Mouse (Mus musculus) gastrocnemius, postnatal 36 days (tissue): Measurements from ENCODE around the gene Brdt. TPM values are rescaled to one million over a fixed set of nuclear protein-coding genes. Genes with fewer than 3 reads are reported as not detected.

Experiments
- DNase-seq, 2 experiments: peaks; one replicate each; pipeline ENCODE4 v3.0.0; 2022
- intact Hi-C: fragments of 180-260 bp; cut with DNase I; formaldehyde crosslinking; loops from one replicate; pipeline ENCODE4 v1.15.1; 2025
- long read RNA-seq, 2 experiments: library from polyadenylated mRNA; stranded (forward); transcript quantifications; one replicate each; pipeline ENCODE4 v2.0.0; 2021
- total RNA-seq, 2 experiments: library from RNA; stranded (reverse); gene quantifications; 2 replicates each; pipeline ENCODE4 v1.2.3; 2021

Gene Brdt
- 1 to 10 TPM; 1.9 to 2.3 TPM for total RNA-seq
- long read RNA-seq, experiment 1, result 0 reads
- long read RNA-seq, experiment 2, partial matches to known transcripts, result 0 of 1 reads
- long read RNA-seq, experiment 2, other reads (novel, unspliced or antisense), result 1 of 1 reads

DNA sequence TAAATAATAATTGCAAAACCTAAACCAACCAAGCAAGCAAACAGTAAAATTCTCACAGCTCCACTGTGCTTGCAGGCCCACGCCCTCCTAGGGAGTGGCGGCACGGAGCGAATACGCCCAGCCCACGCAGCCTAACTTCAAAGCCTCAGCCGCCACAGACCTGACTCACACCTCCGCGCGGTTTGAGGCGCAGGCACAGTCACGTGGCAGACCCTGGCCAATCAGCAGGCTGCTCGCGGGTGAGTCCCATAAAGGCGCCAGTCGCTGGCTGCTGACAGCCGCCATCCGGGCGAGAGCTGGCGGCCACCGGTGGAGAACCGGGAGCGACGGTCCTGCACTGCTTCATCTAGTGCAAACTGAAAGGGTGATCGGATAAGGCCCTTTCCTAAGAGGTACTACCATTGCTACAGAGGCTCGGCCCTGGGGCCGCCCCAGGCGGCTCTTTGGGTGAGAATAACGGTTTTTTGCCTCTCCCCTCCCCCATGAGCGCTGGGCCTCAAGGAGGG lies at the start of gene Brdt:
TSS of gene Brdt (plus strand) at position 244 of the 506 bp plus-strand sequence.
- DNase-seq, result no peak
- intact Hi-C loops, result no loop called here

- no peak for DNase-seq
- intact Hi-C loops, result no loop called here
Observed at GRCm38 (mm10) chr5:107282561-107283307, 48.2 kb upstream of the Brdt start.

DNA sequence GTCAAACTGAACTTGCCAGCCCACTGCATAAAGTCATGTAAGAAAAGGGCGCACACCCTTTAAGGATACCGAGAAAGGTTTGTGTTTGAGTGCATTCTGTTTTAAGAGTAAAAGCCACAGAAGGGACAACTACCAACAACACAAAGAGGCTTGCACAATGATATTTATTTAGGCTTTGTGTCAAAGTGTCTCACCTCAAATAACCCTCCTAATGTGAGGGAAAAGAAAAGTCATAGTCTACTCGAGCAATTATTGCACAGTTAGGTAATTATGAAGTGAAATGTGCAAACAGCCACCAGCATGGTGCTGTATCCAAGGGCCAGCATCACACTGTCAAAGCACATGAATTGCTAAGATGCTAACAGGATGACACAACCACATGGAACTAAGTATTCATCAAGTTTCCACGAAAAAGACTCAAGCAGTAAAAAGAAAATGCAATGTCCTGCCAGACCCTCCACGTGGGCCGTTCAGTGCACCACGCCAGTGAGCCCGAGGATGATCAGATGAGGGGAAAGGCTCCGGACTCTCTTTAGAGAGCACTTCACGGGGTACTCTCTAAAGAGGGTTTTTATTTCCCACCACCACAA lies 46.9 kb upstream of the Brdt start:
- intact Hi-C loops, result no loop called here
- peak in 1 of 2 experiments; percentile 51 for DNase-seq

DNA sequence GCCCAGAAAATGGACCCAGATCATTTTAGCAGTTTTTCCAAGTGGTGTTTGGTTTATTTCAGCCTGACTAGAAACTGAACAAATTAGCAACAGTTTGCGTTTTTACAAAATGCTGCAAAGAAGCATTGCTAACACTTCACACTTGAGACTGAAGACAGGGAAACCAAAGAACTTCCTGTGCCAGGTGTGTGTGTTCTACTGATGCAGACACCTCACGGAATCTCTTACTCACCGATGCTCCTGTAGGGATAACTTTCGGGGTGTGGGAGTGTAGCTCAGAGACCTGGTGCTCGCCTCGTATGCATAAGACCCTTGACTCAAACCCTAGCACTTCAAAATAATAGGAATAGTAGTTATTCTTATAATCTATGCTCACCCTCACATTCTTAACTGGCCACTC lies 45.4 kb upstream of the Brdt start:
- intact Hi-C loops, result loop anchor here (5.0 kb wide), 1 partner anchor 118 kb away; no protein-coding TSS in a partner anchor

GRCm38 (mm10) chr5:107287254-107287907 lies 43.6 kb upstream of the Brdt start:
- peak in 1 of 2 experiments; percentile 58 for DNase-seq
- intact Hi-C loops, result loop anchor here (5.0 kb wide), 1 partner anchor 120 kb away; no protein-coding TSS in a partner anchor

More for the DNA sequence above, 45.4 kb upstream of the Brdt start:
- DNase-seq, result no peak

DNA sequence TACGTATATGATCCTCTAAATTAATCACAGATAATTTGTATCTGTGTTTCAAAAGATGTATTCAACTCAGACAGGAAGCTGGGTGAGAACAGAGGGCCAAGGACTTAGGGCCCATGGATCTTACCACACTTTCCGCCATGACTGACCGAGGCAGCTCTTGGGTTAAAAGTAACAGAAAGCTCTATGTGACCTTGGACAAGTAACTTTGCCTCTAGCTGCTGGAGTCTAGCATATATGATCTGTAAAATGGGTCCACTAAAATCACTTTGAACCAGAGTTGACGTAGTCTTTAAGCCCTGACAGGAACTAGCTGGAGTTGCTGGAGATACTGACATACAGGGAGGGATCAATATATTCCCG lies 43.1 kb upstream of the Brdt start:
- intact Hi-C loops, result loop anchor here (5.0 kb wide), 1 partner anchor 121 kb away; no protein-coding TSS in a partner anchor

DNA sequence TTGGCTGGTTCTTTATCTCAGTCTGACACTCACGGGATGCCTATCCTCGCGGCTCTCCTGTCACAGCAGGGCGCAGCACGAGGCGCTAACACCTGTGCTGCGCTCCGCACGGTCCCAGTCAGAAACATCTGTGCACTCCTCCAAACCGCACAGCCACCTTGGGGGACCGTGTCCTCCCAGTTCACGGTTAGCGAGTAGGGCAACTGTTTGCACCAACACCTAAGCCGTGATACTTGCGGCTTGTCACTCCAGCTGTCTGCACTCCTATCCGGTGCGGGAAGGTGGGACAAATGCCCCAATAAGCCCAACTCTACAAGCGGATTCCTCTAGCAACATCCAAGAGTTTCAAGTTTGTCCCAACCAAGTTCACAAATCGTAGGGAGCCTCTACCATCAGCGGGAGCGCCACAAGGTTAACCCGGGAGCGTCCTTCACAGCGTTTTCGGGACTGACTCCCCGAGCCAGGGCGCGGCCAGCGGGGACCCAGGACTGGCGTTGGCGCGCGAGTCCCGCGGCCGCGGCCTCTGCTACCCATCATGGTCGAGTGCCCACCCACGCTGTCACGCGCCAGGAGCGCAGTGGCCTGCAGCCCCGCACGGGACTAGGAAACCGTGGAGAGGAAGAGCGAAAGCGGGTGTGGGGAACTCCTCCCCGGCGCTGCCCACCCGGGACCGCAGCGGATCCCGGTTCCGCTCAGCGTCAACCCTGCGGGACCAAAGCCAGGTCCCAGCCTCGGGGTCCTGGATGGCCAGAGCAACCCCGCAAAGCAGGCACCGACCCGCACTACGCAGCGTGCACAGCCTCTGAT lies 42.3 kb upstream of the Brdt start:
- peak; percentile 34 for DNase-seq
- intact Hi-C loops, result loop anchor here (1.0 to 5.0 kb wide), 2 partner anchors 121 to 297 kb away; no protein-coding TSS in a partner anchor

More for the DNA sequence above, 43.1 kb upstream of the Brdt start:
- no peak for DNase-seq

DNA sequence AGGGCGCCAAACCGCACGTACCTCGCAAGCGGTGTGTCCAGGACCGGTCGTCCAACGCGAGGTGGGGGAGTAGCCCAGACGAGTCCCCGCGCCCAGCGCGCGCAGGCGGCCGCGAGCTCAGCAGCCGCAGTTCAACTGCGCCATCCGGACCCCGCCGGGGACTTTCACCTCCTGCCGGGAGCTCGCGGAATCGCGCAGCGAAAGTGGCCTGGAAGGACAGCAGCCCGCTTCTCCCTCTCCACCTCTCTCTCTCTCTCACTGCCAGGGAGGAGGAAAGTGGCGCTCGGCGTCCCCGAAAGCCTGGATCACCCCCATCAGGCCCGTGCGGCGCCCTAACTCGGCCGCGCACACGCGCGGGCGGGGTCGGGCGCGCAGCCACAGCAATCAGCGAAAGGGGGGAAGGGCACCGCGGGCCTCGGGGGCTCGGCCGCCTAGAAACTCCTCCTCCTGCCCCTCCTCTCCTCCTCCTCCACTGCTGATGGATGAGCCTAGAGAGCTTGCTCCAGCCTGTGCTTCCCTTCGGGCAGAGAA lies 41.7 kb upstream of the Brdt start, which contains the start of gene Tgfbr3:
TSS of gene Tgfbr3 (minus strand) at position 396 of the 531 bp plus-strand sequence.
- peak; percentile 77 to 85 for DNase-seq

GRCm38 (mm10) chr5:107289986-107290385 lies 41.0 kb upstream of the Brdt start:
- no peak for DNase-seq
- intact Hi-C loops, result loop anchor here (1.0 to 5.0 kb wide), 2 partner anchors 123 to 299 kb away; no protein-coding TSS in a partner anchor

More for the DNA sequence above, 41.7 kb upstream of the Brdt start, which contains the start of gene Tgfbr3:
- intact Hi-C loops, result loop anchor here (1.0 to 5.0 kb wide), 2 partner anchors 122 to 298 kb away; no protein-coding TSS in a partner anchor

- DNase-seq, result no peak
- intact Hi-C loops, result no loop called here
Observed at GRCm38 (mm10) chr5:107294041-107294440, 36.9 kb upstream of the Brdt start.

DNA sequence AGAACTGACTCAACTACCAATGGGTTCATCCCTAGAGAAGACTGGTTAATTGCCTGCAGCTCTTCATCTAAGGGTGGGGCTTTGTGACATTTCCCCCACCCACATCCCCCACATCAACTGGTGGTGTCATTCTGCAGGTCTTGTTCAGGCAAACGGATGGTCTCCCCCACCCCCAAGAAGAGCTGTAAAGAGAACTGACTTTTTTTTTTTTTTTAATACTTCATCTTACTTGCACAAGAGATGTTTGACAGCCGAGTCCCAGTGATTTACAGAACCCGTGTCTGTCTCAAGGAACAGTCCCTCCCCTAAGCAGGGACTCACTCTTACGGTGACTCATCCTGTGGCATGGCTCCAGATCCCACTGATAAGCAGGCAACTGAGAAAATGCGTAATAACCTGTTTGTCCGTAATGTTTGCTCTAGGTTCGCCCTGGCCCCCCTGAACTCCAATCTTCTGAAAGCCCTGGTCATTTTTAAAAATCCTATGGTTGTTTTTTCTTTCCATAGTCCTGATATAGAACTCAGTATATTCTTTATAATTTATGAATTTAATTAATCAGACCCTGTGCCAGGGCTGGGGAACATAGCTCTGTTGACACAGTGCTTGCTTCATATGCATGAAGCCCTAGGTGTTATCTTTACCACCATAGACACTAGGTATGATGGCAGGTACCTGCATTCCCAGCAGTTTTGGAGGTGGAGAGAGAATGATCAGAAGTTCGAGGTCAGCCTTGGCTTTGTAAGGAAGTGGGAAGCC lies 35.7 kb upstream of the Brdt start:
- intact Hi-C loops, result no loop called here
- no peak for DNase-seq

DNA sequence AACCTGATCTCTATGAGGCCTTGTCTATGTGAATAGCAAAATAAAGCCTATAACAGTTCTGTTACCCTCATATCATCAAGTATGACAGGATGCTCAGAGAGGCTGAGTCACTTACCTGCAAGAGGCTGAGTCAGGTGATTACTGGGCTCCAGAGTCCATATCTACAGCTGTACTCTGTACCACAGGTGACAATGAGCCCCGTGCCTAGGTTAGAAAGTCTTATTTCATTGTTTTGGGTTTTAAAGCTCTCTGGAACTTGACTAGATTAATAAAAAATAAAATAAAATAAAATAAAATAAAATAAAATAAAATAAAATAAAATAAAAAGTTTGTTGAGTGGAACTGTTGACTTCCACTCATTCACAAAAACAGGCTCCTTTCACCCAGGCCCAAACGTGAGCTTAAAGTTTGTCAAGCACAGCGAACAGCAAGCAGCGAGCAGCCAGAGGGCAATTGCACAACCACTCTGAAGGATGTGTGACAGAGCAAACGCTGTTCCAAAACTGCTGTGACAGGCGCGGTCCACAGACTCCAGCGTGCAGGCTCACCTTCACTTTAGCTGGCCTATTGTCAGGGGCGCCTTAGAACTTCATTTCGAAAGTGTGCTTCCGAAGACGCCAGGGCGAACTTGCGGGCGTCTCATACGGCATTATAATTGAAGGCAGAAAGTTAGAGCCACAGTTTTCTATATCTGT lies 35.0 kb upstream of the Brdt start:
- intact Hi-C loops, result no loop called here
- DNase-seq, result no peak

GRCm38 (mm10) chr5:107296512-107297322 lies 34.2 kb upstream of the Brdt start:
- DNase-seq, result no peak
- intact Hi-C loops, result no loop called here

- DNase-seq, result no peak
- intact Hi-C loops, result no loop called here
Observed at GRCm38 (mm10) chr5:107298854-107299253, 32.1 kb upstream of the Brdt start.

DNA sequence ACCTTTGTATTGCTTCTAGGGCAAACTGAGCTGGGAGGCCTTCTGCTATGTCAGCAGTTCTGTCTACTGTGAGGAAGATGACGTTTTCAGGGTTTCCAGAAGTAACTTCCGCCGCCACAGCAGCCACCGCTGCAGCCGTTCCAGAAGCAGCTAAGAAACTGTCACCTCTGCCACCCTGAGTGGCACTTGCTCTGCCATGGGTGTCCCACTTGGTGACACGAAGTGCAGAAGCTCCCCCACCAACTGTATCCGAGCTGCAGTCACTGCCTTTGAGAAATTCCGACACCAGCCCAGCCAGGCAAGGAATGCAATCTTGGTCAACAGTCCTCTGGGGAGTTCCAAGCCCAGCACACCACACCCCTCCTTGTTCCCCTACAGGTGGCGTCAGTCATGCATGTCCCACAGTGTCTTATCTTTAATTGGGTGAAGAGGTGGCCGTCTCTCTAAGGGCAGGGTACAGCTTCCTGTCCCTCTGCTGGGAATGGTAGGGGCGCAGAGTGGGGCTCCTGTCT lies 27.6 kb upstream of the Brdt start:
- intact Hi-C loops, result no loop called here
- no peak for DNase-seq

DNA sequence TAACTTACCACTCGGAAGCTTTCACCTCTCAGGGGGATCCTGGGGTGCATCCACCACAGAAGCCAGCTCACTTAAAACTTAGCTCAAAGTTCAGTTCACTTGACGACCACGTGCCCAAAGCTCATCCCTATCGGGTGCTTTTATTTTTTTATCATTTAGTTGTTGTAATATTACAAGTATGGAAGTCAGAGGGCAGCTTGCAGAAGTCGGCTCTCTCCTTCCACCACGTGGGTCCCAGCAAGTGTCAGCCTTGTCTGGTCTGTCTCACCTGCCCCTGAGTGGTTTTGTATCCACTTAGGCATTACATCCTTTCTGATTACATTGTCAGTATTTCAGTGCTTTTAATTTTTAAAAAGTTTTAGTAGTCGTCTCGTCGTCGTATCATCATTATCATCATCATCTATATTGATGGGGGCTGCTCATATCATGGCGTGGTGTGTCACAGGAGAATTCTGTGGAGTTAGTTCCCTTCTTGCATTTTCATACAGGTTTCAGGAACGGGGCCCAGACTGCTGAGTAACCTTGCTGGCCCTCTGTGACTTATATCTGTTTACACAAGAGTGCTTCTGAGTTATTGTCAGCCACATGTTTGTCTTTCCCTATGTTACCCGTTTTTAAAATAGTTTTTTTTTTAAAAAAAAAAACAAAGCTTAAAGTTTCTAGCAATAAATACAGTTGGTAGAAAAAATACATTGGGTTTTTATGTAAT lies 26.7 kb upstream of the Brdt start:
- intact Hi-C loops, result no loop called here
- DNase-seq, result no peak
